Mouse (Mus musculus) spleen, embryonic (tissue): ENCODE data around the gene Cyp2d34.

ENCODE experiments used
- CTCF ChIA-PET: fragments of 350-600 bp; sonication (Branson Sonifier 250); formaldehyde crosslinking; loops from one replicate; lab custom pipeline; 2022; lab: Charles Lee

The Cyp2d34 gene

DNA sequence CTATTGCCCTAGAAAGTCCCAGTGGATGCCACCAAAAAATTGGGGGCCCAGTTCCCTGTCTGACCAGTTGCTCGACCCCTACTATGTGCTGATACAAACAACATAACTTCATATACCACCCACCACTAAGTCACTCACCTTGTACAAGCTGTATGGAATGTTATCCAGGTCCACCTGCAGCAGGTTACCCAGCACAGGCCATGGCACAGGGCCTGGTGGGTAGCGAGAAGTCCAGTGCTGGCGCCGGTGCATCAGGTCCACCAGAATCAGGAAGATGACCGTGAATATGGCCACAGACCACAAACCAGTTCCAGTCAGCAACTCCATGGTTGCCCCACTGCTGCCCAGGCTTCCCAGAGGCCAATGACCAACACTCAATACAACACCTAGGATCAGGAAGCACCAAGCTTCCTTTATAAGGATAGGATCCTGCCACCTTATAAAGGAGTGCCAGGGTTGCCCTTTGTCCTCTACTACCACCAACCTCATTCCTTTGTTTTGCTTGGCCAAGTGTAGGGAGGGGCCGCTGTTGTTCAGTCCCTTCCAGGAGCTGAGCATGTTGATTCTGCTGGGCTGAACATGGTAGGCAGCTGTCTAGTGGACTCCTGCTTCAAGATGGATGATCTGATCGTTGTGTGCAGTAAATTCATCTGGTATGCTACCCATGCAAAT is at the start of gene Cyp2d34:
Cyp2d34 (minus strand) TSS at position 416 of the 672 bp plus-strand sequence.
- CTCF ChIA-PET: no interaction called here

DNA sequence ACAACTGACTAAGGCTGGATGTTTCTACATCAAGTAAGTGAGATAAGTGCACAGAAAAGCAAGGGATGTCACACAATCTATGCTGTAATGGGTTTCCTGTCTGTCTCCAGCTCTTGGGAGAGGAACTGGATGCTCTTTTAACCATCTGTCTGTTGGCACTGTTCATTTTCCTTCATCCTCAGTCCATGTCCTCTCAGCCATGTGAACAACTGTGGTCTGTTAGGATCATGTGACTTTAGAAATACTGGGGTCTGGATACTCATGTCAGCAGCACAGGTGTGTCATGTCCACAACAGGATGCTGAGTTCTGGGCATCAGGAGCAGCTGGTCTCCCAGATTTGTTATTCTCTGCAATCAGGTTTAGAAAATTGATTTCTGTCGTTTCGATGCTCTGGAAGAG is 35.6 kb upstream of the Cyp2d34 start:
- CTCF ChIA-PET: no interaction called here

DNA sequence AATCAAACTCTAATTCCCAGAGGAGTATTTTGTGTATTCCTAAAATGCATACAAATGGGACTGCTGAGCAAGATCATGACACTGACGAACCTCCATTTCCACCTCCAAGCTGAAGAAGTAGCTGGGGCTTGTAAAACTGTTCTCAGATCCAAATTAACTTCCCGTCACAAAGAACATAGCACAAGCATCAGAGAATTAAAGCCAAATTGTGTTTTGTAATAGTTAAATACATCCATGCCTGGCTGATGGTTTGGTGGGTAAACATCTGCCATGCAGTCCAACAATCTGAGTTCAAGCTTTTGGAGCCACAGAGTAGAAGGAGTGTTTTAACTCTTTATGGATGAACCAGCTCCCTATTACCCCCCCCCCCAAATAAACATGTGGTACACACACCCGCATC is 23.6 kb upstream of the Cyp2d34 start:
- CTCF ChIA-PET: no interaction called here

DNA sequence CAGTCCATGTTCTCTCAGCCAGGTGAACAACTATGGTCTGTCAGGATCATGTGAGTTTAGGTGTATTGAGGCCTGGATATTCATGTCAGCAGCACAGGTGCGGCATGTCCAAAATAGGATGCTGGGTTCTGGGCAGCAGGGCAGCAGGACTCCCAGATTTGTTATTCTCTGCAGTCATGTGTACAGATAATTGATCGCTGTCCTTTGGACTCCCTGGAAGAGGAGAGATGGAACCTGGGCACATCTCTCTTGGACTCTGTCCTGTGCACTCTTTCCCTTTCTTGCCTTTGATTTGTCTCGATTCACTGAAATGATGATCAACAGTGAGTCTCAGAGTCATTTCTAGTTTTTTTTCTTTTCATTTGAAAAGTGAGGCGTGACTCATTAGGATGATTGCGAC is 23.0 kb upstream of the Cyp2d34 start:
- CTCF ChIA-PET: no interaction called here

DNA sequence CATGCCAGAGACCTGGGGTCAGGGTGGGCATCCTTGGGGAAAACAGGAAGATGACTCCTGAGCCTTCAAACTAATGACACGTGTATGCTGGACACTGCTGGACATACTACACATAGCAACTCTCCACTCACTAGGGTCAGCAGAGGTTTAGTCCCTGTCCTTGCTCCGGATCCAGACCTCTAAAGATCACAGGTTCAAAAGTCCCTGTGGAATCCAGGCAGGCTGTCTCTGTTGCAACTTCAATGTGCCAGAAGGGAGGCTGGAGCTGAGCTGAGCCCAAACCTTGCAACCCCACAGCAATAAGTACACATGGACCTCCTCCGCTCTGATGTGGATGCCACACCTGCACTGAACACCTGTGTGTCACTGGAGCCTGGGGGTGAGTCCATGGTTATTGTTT is 22.0 kb upstream of the Cyp2d34 start:
- CTCF ChIA-PET: no interaction called here

DNA sequence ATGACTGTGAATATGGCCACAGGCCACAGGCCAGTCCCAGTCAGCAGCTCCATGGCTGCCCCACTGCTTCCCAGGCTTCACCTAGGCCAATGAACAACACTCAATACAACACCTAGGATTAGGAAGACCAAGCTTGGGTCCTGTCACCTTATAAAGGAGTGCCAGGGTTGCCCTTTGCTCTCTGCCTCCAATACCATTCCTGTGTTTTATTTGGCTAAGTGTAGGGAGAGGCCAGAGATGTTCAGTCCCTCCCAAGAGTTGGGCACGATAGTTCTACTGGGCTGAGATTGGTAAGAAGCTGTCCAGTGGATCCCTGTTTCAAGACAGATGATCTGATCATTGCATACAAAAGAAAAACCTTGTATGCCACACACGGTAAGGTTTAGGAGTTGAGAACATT is 21.2 kb upstream of the Cyp2d34 start:
- CTCF ChIA-PET: no interaction called here

DNA sequence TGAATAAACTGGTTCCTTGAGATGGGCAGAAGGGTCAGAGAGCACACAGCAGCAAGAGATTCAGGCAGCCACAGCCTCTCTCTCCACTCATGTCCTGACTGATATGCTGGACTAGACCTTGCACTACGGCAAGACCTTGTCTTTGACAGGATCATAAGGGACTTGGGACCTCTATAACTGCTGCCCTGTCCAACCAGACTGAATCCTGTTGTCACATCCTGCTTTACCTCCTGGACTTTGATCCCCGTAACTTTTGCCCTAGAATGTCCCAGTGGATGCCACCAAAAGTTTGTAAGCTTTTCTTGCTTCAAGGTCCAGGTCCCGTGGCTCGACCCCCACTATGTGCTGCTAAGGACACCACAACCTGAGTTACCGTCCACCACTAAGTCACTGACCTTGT is 20.6 kb upstream of the Cyp2d34 start:
- CTCF ChIA-PET: no interaction called here

DNA sequence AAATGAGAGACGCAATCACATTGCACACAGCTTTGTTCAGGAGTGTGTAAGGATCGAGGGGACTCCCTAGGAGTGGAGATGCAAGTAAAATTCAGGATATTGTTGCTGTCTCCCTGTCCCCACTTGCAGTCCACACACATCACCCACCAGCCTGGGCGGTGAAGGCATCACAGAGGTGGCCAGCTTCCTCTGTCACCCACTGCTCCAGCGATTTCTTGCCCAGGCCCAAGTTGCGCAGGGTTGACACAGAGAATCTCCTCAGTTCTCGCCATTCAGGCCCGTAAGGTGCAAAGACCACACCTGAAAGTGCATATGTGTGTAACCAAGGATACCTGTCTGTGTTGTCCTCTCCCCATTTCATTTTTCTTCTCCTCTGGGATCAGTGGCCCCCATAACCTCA is 19.5 kb upstream of the Cyp2d34 start:
- CTCF ChIA-PET: no interaction called here

DNA sequence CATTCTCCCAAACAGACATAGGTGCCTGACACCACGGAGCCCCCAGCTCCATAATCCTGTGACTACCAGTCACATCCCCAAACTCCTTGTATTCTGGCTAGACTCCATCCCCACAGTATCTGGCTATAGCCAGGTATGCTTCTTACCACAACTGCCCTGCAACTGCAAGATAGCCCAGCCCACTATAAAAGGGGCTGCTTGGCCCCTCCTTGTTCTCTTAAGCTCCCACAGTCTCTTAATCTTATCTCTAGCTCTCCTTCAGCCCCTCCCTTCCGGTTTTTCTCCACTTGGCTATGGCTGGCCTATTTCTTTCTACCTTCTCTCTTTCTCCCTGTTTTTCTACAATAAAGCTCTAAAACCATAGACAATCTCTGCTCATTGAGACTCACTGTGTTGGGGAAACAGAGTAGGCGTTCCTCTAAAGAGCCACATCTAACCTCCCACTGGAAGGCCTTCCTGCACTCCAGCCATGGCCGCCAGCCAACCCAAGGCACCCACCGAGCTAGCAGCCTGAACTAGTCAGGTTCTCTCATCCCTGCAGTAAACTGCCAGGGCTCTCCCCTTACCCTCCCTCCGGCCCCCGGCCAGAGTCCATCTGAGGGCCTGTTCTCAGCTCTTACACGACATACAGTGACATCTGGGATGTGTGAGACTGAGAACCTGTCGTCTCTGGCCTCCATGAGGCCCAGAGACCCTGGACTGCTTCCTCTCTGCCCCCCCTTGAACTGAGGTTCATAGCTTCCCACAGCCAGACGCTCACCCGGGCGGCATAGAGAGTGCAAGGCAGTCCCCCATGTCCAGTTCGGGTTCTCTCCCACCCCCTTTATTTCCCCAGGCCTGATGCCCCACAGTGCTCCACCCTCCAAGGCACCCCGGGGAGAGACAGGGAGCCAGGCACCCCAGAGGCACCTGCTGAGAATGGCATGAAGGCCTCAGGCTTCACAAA is 16.7 kb upstream of the Cyp2d34 start:
- CTCF ChIA-PET: no interaction called here

DNA sequence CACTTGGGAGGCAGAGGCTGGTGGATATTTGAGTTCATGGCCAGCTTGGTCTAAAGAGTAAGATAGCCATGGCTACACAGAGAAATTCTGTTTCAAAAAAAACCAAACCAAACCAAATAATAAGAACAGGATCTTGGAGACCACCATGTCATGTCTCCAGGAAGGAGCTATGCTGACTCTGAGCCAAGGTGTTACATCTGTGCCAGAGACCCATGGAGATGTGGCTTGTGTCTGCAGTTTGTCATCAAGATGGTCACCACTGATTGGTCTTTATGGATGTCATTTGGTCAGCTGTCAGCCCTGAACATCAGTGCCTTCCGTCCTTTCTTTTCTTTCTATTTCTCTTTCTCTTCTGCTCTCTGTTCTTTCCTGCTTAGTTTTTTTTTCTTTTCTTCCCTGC is 14.2 kb upstream of the Cyp2d34 start:
- CTCF ChIA-PET: no interaction called here

DNA sequence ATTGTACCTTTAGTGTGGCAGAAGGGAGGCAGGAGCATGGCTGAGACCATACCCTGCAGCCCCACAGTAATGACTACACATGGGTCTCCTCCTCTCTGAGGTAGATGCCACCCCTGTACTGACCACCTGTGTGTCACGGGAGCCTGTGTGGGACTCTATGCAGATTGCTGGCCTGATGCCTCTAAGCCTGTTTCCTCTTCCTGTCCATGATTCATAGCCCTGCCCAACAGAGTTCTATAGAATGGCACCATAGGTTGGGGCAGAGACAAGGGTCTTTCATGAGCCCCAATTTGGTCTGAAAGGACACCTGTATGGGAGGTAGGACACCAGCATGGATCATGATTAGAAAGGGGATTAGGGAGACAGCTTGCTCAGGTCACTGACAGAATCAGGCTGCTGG is 1.2 kb upstream of the Cyp2d34 start:
- CTCF ChIA-PET: no interaction called here

DNA sequence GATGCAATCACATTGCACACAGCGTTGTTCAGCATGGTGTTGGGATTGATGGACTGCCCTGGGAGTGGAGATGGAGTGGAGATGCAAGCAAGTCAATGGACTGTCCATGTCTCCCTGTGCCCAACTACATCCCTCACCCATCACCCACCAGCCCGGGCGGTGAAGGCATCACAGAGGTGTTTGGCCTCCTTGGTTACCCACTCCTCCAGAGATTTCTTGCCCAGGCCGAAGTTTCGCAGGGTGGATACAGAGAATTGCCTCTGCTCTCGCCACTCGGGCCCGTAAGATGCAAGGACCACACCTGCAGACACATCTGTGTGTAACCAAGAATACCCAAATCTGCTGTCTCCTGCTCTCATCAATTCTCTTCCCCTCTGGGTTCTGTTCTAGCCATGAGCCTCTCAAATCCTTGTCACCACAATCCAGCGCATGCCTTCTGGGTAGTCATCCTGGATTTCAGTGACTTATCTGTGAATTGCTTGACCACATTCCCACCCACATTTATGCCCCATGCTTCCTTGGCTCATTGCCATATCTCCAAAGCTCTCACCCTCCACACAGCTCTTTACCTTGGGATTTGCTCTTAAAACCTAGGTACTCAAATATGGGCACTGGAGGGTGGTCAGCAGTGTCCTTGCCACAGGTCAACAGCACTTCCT is 2.3 kb downstream of the Cyp2d34 start:
- CTCF ChIA-PET: no interaction called here

DNA sequence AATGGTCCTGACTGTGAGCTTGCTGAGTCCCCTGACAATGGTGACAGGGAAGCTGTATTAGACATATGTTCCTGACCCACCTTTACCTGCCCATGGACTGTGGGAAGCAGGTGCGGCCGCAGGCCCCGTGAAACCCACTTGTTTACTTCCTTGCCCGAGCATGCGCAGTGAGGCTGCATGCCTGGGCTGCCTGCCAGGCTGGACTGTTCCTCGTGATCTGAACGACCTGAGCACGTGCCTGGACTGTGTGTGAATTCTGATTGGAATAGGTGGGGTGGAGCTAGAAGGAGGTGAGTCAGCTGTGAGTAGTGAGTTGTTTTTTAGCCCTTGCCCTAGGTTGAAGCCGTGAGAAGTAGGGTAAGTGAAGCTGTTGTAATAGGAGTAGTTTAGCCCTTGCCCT is 38.1 kb downstream of the Cyp2d34 start:
- CTCF ChIA-PET: no interaction called here

DNA sequence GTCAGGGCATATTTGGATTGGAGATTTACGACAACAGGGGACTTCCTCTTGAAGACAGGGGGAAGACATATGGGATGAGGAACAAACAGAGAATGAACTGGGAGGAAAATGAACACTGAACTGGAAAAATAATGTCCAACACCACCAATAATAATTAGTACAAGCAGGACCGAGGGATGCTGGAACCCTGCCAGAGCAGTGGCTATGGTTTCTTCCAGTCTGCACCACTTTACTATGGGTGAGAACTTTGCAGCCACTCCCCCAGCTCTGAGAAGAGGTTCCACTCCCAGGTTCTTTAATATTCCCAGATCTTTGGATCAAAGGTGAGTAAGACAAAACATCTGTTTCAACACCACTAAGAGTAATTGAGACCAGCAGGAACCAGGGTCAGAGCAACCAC is 41.7 kb downstream of the Cyp2d34 start:
- CTCF ChIA-PET: no interaction called here

DNA sequence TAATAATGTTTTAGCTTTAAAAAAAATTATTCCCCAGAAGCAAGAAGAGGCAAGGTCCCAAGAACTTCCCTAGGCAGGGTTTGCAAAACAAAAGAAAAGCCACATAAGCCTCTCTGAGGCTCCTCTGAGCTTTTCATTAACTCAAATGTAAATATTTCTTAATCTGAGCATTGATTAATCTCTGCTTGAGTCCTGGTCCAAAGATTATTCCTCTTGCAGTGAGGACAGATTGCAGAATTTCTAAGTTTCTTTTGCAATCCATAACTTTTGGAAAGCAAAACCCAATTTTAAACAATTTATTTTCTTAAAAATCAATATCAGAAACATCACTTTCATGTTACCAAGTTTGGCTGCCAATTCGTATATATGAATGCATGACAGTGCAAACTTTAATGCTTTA is 47.9 kb downstream of the Cyp2d34 start:
- CTCF ChIA-PET: no interaction called here
